Mouse (Mus musculus): ENCODE results near the gene Smdt1. TPM values are rescaled to one million over a fixed set of nuclear protein-coding genes. Genes with fewer than 3 reads are reported as not detected.

The Smdt1 gene
- polyA plus RNA-seq (2012; rRNA removed; ENCODE audit: low replicate concordance): 221 and 257 TPM in 2 replicates

DNA sequence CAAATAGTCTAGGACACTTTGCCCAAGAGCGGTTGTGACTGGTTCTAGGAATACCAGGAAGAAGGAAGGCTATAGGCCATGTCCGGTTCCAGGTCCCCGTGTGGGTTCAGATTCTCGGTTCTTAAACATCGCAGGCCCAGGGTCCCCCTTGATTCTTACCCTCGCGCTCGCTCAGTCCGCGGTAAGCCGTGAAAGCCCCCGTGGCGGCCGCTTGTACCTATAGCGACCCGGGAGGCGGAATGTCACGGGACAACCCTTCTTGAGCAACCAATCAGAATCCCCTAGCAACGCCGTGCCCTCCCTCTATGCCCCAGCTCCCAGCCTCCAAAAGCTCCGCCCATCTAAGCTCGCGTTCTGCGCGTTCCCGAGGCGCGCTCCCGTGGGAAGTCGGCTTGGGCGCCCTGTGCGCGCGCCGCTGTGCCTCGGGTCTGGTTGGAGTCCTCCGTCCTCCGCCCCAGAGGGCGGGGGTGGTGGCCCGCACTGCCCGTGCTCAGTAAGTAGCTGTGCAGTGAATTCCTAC, at the start of gene Smdt1, which contains the start of the genes Naga and Pheta2:
Smdt1 (plus strand) TSS at position 367 of the 520 bp plus-strand sequence.
Naga (minus strand) TSS at position 333 of the 520 bp plus-strand sequence.
Pheta2 (plus strand) TSS at position 350 of the 520 bp plus-strand sequence.

DNA sequence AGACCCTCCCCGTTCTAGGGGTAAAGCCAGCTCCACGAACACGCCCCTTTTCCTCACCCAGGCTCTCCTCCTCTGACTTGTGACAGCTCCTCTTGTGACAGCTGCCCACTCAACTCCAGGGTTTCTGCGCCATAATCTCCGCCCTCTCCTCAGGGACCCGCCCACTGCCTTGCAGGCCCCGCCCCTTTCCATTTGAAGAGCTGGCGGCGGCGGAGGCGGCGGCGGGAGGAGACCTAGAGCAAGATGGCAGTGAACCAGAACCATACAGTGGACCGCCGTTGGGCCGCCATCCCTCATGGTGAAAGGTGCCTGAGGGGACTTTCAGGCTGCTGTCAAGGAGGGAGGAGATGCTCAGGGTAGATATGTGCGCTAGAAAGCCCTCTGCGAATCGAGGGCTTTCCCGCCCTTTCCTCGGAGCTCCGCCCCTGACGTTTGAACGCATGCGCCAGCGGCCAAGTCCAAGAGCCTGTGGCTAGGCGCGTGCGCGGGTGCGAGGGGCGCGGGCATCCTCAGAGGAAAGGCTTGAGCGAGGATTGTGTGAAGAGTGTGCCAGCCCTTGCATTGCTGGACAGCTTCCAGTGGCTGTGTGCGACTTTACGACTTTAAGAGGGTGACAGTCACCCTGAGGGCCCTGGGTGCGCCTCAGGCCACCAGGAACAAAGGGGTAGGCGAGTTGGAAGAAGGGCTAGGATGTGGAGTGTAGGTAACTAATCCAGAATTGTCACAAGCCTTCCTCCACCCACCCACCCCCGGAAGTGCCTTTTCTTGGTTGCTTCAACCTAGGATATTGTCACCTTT, 39.8 kb upstream of the Smdt1 start, which contains the start of gene Wbp2nl:
Wbp2nl (plus strand) TSS at position 191 of the 798 bp plus-strand sequence.

DNA sequence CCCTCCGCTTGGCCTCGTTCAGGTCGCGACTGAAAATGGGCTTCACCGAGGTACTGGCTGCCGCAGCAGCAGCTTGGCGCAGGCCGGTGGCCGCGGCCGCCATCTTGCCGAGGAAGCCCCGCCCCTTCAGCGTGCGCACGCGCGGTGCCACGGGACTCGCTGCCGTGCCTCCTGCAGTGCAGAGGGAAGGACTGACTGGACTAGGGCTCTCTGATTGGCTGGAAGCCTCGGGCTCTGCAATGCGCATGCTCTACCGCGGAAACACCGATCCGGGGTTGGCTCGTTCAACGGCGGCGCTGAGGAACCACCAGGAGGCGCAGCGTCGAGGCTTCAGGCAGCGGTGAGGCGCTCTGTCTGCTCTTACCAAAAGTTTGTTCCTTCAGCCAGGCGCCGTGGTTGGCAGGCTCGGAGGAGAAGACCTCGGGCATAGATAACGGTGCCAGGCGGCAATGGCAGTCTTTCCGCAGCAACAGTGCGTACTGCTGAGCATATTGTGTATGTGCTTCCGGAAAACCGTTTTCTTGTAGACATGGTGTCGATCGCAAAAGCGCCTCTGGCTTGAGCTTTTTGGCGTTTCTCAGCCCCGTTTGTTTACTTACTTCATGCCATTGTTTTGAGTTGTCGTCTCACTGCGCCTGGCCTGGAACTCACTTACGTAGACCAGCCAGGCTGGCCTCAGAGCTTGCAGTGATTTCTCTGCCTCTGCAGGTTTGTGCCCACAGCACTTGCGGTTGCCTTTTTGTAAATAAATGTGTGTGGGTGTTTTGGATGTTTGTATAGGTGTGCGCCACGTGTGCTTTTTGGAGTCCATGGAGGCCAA, 15.6 kb downstream of the Smdt1 start, which contains the start of gene Ndufa6:
Ndufa6 (minus strand) TSS at position 197 of the 820 bp plus-strand sequence.

DNA sequence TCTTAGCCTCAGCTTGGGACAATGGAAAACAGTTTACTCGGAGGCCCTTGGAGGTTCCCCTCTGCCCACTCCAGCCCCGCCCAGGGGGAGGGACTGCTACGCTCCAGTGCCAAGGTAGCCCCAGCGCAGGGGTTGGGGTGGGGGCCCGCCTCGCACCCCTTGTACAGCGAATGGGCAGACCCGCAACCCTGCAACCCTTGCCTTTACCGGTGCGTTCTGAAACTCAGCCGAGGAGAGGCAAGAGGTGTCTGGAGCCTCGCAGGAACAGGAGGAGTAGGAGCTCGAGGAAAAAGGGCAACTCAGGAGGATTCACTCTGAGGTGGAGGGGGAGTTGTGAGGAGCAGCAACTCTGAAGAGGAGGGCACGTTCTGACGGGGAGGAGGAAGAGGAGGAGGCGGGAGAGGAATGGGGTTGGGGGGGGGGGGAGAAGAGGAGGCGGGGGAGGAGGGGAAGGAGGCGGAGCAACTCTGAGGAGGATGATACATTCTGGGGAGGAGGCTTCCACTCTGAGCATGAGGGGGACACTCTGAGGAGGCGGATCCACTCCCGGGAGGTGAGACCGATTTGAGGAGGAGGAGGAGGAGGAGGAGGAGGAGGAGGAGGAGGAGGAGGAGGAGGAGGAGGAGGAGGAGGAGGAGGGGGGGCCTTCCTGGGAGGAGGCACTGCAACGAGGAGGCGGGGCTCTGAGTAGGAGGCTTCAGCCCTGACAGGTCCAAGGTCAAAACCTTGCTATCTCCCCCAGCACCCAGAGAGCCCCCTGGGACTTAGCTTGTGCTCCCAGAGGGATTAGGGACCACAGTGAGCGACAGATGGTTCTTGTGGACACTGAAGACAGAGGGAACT, 41.3 kb downstream of the Smdt1 start, which contains the start of gene Cyp2d22:
Cyp2d22 (minus strand) TSS at position 390 of the 843 bp plus-strand sequence.

DNA sequence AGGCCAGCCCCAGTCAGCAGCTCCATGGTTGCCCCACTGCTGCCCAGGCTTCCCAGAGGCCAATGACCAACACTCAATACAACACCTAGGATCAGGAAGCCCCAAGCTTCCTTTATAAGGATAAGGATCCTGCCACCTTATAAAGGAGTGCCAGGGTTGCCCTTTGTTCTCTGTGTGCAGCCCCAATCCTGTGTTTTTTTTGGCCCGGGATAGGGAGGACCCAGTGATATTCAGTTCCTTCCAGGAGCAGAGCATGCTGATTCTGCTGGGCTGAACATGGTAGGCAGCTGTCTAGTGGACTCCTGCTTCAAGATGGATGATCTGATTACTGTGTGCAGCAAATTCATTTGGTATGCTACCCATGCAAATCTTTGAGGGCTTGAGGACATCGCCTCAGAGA, 55.2 kb downstream of the Smdt1 start, which contains the start of gene Cyp2d11:
Cyp2d11 (minus strand) TSS at position 101 of the 400 bp plus-strand sequence.

Other genes with a start within 250 kb of the Smdt1 start
- 10.0 and 14.9 TPM in 2 replicates for gene Ccdc134, start 211.0 kb upstream of the Smdt1 start, polyA plus RNA-seq (2012; rRNA removed; ENCODE audit: low replicate concordance)
- 60.2 and 70.3 TPM in 2 replicates for gene Srebf2, start 191.8 kb upstream of the Smdt1 start, polyA plus RNA-seq (2012; rRNA removed; ENCODE audit: low replicate concordance)
- 0.40 and 0.62 TPM in 2 replicates for gene Shisa8, start 126.1 kb upstream of the Smdt1 start, polyA plus RNA-seq (2012; rRNA removed; ENCODE audit: low replicate concordance)
- 0.40 and 0.66 TPM in 2 replicates for gene Tnfrsf13c, start 114.6 kb upstream of the Smdt1 start, polyA plus RNA-seq (2012; rRNA removed; ENCODE audit: low replicate concordance)
- gene Cenpm, start 94.2 kb upstream of the Smdt1 start, polyA plus RNA-seq (2012; rRNA removed; ENCODE audit: low replicate concordance): 3.7 and 11.9 TPM in 2 replicates
- not detected in 2 replicates for gene 1500009C09Rik, start 86.6 kb upstream of the Smdt1 start, polyA plus RNA-seq (2012; rRNA removed; ENCODE audit: low replicate concordance)
- gene Sept3, start 64.1 kb upstream of the Smdt1 start, polyA plus RNA-seq (2012; rRNA removed; ENCODE audit: low replicate concordance): 1.6 and 1.8 TPM in 2 replicates
- 0.19 TPM in 1 of 2 replicates, not detected in the other for gene Wbp2nl, start 40.0 kb upstream of the Smdt1 start, polyA plus RNA-seq (2012; rRNA removed; ENCODE audit: low replicate concordance)
- 135 and 144 TPM in 2 replicates for gene Naga, start within 50 bp of the Smdt1 start, polyA plus RNA-seq (2012; rRNA removed; ENCODE audit: low replicate concordance)
- 2.1 and 8.0 TPM in 2 replicates for gene Pheta2, start within 50 bp of the Smdt1 start, polyA plus RNA-seq (2012; rRNA removed; ENCODE audit: low replicate concordance)
- 293 and 339 TPM in 2 replicates for gene Ndufa6, start 15.4 kb downstream of the Smdt1 start, polyA plus RNA-seq (2012; rRNA removed; ENCODE audit: low replicate concordance)
- gene Cyp2d22, start 41.3 kb downstream of the Smdt1 start, polyA plus RNA-seq (2012; rRNA removed; ENCODE audit: low replicate concordance): 65.9 and 85.3 TPM in 2 replicates
- not detected in 2 replicates for gene Cyp2d11, start 55.1 kb downstream of the Smdt1 start, polyA plus RNA-seq (2012; rRNA removed; ENCODE audit: low replicate concordance)
- 0.30 TPM in 1 of 2 replicates, not detected in the other for gene Cyp2d10, start 68.2 kb downstream of the Smdt1 start, polyA plus RNA-seq (2012; rRNA removed; ENCODE audit: low replicate concordance)
- gene Cyp2d9, start 94.5 kb downstream of the Smdt1 start, polyA plus RNA-seq (2012; rRNA removed; ENCODE audit: low replicate concordance): not detected in 2 replicates
- gene Cyp2d12, start 216.1 kb downstream of the Smdt1 start, polyA plus RNA-seq (2012; rRNA removed; ENCODE audit: low replicate concordance): not detected in 2 replicates

Data from subcutaneous adipose tissue, adult 2 months (tissue).